Mouse (Mus musculus) stomach, postnatal 0 days (tissue): ENCODE results near the gene Ccdc103. TPM values are rescaled to one million over a fixed set of nuclear protein-coding genes. Genes with fewer than 3 reads are reported as not detected.

ENCODE experiments used
- ATAC-seq: fragments of 200-750 bp; cut with Nextera tagmentation; 2 replicates; pipeline ENCODE4 v1.8.0; 2017; ENCODE audit not compliant: low FRiP score, low TSS enrichment
- DNase-seq: peaks from one replicate; pipeline ENCODE4 v3.0.0-alpha.2; 2016; ENCODE audit warnings: low spot score
- H3K27ac ChIP-seq: fragments of 300-500 bp; sonication (generic); replicated peaks from 2 replicates; pipeline ENCODE4 v1.5.1; 2014; ENCODE audit warnings: mild to moderate bottlenecking, control low read depth
- H3K27me3 ChIP-seq: fragments of 300-500 bp; sonication (generic); 2 replicates; pipeline ENCODE4 v1.6.1; 2014; ENCODE audit warnings: low read length; ENCODE audit not compliant: control insufficient read depth, insufficient read depth
- H3K36me3 ChIP-seq: fragments of 300-500 bp; sonication (generic); 2 replicates; pipeline ENCODE4 v1.6.1; 2014; ENCODE audit warnings: low read length, mixed read lengths; ENCODE audit not compliant: control insufficient read depth, insufficient read depth
- H3K4me1 ChIP-seq: fragments of 300-500 bp; sonication (generic); replicated peaks from 2 replicates; pipeline ENCODE4 v1.6.1; 2014; ENCODE audit warnings: antibody characterized with exemption; ENCODE audit not compliant: control insufficient read depth, insufficient read depth
- H3K4me2 ChIP-seq: fragments of 300-500 bp; sonication (generic); replicated peaks from 2 replicates; pipeline ENCODE4 v1.6.1; 2014; ENCODE audit warnings: low read depth, mild to moderate bottlenecking, control low read depth, moderate library complexity
- H3K4me3 ChIP-seq: fragments of 300-500 bp; sonication (generic); 2 replicates; pipeline ENCODE4 v1.5.1; 2014; ENCODE audit warnings: low read depth, low read length, control low read depth
- H3K9ac ChIP-seq: fragments of 300-500 bp; sonication (generic); 2 replicates; pipeline ENCODE4 v1.6.1; 2014; ENCODE audit warnings: mild to moderate bottlenecking, low read length, control low read depth, mixed read lengths
- H3K9me3 ChIP-seq: fragments of 300-500 bp; sonication (generic); 2 replicates; pipeline ENCODE4 v1.6.1; 2016; ENCODE audit warnings: low read length; ENCODE audit not compliant: control insufficient read depth
- CTCF ChIP-seq: IDR thresholded peaks from 2 replicates; pipeline ENCODE4 v1.5.1; 2016; ENCODE audit warnings: antibody characterized with exemption, low read depth, mild to moderate bottlenecking, moderate library complexity
- EP300 ChIP-seq: optimal IDR thresholded peaks from 2 replicates; pipeline ENCODE3; 2016; ENCODE audit warnings: antibody characterized with exemption
- WGBS: fragments of 180-500 bp; shearing (Covaris S2); extraction: QIAGEN DNeasy Blood & Tissue Kit; methylation state at CpG from one replicate; pipeline ENCODE4 v1.1.7; 2014; 5-methylcytosine and 5-hydroxymethylcytosine counted together
- polyA plus RNA-seq: library from polyadenylated mRNA; unstranded; fragments of >200 nt; fragmentation: Nextera tagmentation; extraction: Ambion mirVana; gene quantifications from 2 replicates; pipeline ENCODE4 v1.2.1, GENCODE M21; 2015

Ccdc103 gene
- polyA plus RNA-seq, 1 experiment from 2014 or later = 0.56 TPM

- WGBS = 71% methylated on average over 2 of the region's 2 CpGs
- Histone ChIP-seq H3K27ac (no peak overlapping the region), H3K36me3 (peaks cover 10% of the 10 kb centered on the region; the same call in 1 of the 2 replicates)
Measured at GRCm38 (mm10) chr11:102838126-102838525, 42.9 kb upstream of the Ccdc103 start.

GRCm38 (mm10) chr11:102838616-102839150 lies 42.3 kb upstream of the Ccdc103 start:
- no peaks in the 10 kb centered on the region for H3K27me3 ChIP-seq
- H3K4me3 ChIP-seq = no peak overlapping the region
- no peak overlapping the region for H3K9ac ChIP-seq
- no peaks in the 10 kb centered on the region for H3K4me1 ChIP-seq
- H3K4me2 ChIP-seq = no peak overlapping the region
- 0 out of 2 replicates have a peak overlapping the region, but pooled peaks have one; percentile 35 for H3K27ac ChIP-seq
- DNase-seq (no peak), ATAC-seq (no peak)
- TF ChIP-seq EP300 (no peak), CTCF (no peak)
- 77% methylated on average over 9 of the region's 9 CpGs for WGBS
- peaks cover 10% of the 10 kb centered on the region; the same call in 1 of the 2 replicates for H3K36me3 ChIP-seq
- H3K9me3 ChIP-seq = no peaks in the 10 kb centered on the region

More at GRCm38 (mm10) chr11:102838126-102838525, 42.9 kb upstream of the Ccdc103 start:
- TF ChIP-seq EP300 (no peak), CTCF (0 out of 2 replicates have a peak, but pooled peaks have one; percentile 7)
- DNase-seq (no peak), ATAC-seq (peak; percentile 24; the same call in 1 of the 2 replicates)
- Histone ChIP-seq H3K9ac (no peak overlapping the region), H3K4me2 (no peak overlapping the region), H3K9me3 (no peaks in the 10 kb centered on the region), H3K4me3 (no peak overlapping the region), H3K4me1 (no peaks in the 10 kb centered on the region), H3K27me3 (no peaks in the 10 kb centered on the region)

GRCm38 (mm10) chr11:102845926-102846325 lies 35.1 kb upstream of the Ccdc103 start:
- Histone ChIP-seq H3K9ac (no peak overlapping the region), H3K4me2 (no peak overlapping the region), H3K36me3 (peaks cover 46% of the 10 kb centered on the region), H3K4me3 (no peak overlapping the region), H3K4me1 (no peaks in the 10 kb centered on the region), H3K27ac (no peak overlapping the region), H3K9me3 (no peaks in the 10 kb centered on the region), H3K27me3 (no peaks in the 10 kb centered on the region)
- DNase-seq = no peak
- ATAC-seq = no peak
- 76% methylated on average over 10 of the region's 10 CpGs for WGBS
- TF ChIP-seq CTCF (no peak), EP300 (no peak)

GRCm38 (mm10) chr11:102851883-102852282 lies 29.1 kb upstream of the Ccdc103 start:
- no peak overlapping the region for H3K27ac ChIP-seq
- H3K27me3 ChIP-seq = no peaks in the 10 kb centered on the region
- no peak overlapping the region for H3K4me3 ChIP-seq
- H3K4me1 ChIP-seq = no peaks in the 10 kb centered on the region
- ATAC-seq (peak; percentile 59; the same call in 1 of the 2 replicates), DNase-seq (peak; percentile 74)
- no peaks in the 10 kb centered on the region for H3K9me3 ChIP-seq
- peaks cover 28% of the 10 kb centered on the region for H3K36me3 ChIP-seq
- TF ChIP-seq EP300 (no peak), CTCF (peak; percentile 79)
- H3K9ac ChIP-seq = no peak overlapping the region
- H3K4me2 ChIP-seq = no peak overlapping the region
- 65% methylated on average over 5 of the region's 5 CpGs for WGBS

- TF ChIP-seq CTCF = peak; percentile 62
- TF ChIP-seq EP300 = no peak
- DNase-seq (no peak), ATAC-seq (no peak)
- H3K36me3 ChIP-seq = peaks cover 21% of the 10 kb centered on the region
- H3K9ac ChIP-seq = no peak overlapping the region
- H3K27ac ChIP-seq = no peak overlapping the region
- H3K9me3 ChIP-seq = no peaks in the 10 kb centered on the region
- no peak overlapping the region for H3K4me3 ChIP-seq
- H3K27me3 ChIP-seq = no peaks in the 10 kb centered on the region
- H3K4me2 ChIP-seq = no peak overlapping the region
- H3K4me1 ChIP-seq = no peaks in the 10 kb centered on the region
Measured at GRCm38 (mm10) chr11:102853760-102854159, 27.2 kb upstream of the Ccdc103 start.

GRCm38 (mm10) chr11:102855941-102856340 lies 25.1 kb upstream of the Ccdc103 start:
- Histone ChIP-seq H3K9ac (no peak overlapping the region), H3K4me3 (no peak overlapping the region), H3K27me3 (no peaks in the 10 kb centered on the region), H3K4me1 (no peaks in the 10 kb centered on the region), H3K27ac (no peak overlapping the region), H3K9me3 (no peaks in the 10 kb centered on the region), H3K36me3 (peaks cover 21% of the 10 kb centered on the region), H3K4me2 (no peak overlapping the region)
- ATAC-seq (no peak), DNase-seq (no peak)
- 84% methylated on average over 6 of the region's 6 CpGs for WGBS
- TF ChIP-seq CTCF (no peak), EP300 (no peak)
